Mouse (Mus musculus) cerebellum, adult 8-10 months (tissue): Measurements from ENCODE around the gene Ecsit.
A peak's percentile ranks its signal among the peaks of the same experiment; 100 is the strongest.

Source experiments
- DNase-seq: peaks from one replicate; pipeline ENCODE4 v3.0.0; 2022

Ecsit gene

DNA sequence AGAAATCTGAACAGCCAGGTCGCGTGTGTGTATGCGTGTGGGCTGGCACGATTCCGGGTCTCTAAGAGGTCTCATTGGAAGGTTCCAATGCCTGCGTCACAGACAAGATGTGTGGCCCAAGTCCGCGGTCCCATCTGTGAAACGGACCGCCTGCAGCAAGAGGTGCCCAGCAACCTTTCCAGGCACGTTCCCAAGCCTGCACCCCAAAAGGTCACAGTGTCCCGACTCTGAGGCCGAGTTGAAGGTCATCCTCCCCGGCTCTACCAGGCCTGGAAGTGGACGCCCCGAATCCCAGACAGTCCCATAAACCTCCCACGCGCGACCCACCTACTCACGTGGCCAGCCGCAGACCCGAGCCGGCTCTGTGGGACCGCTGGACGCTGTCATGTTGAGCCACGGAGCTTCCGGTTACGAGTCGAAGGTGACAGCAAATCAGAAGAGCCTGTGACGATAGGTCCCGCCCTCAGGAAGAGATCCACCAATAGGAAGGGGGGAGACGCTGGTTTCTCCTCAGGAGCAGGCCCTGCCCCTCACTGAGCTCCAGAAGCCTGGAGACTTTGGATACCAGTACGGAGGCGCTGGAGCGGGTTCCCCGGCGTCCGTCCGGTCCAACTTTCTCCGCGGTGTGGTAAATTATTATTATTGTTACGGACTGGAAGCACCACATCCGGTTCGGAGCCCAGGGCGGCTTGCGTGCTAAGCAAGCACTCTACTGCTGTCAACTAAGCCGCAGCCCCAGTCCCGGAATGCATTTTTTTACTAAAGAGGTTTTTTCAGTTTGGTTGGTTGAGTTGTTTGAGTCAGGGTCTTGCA lies at the start of gene Ecsit:
Gene Ecsit (minus strand): TSS at position 417 of the 813 bp plus-strand sequence.
- peak; percentile 94 for DNase-seq

DNA sequence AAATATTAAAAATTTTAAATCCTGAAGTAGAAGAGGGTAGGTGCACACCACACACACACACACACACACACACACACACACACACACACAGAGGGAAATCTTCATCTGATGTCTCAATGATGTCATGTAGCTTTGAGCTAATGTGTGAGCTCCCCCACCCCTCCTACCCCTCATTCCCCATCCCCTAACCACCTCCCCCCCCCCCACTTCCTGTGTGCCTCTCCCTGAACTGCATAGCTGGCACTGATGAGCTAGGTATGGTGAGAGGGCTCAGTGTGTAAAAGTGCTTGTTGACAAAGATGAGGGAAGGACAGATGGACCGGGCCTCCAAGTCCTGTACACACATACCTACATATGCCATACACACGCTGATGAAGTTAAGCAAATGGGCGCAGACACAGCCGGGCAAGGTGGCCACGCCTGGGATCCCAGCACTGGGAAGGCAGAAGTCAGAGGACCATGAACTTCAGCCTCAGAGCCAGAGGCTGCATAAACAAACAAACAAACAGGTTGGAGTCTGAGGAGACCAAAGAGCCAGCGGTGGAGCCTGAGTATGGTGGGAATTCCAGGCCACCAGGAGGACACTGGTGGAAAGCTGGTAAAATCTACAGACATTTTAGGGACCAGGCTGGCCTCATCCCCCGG lies 49.1 kb upstream of the Ecsit start:
- no peak for DNase-seq

DNA sequence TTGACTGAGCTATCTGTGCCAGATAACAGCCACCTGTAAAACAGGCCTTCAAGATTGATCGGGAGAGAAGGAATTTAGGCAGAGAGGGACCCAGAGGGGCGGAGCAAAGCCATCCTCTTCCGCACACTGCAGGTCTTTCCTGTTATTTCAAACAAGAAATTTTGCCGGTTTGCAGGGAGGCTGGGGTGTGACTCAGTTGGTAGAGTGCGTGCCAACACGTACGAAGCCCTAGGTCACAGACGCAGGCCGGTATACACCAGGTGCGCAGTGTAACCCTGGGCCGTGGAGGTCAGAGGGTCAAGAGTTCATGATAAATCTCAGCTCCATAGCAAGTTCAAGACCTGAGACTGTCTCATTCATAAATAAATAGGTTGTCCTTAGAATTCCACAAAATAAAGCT lies 47.0 kb upstream of the Ecsit start:
- DNase-seq, result no peak

DNA sequence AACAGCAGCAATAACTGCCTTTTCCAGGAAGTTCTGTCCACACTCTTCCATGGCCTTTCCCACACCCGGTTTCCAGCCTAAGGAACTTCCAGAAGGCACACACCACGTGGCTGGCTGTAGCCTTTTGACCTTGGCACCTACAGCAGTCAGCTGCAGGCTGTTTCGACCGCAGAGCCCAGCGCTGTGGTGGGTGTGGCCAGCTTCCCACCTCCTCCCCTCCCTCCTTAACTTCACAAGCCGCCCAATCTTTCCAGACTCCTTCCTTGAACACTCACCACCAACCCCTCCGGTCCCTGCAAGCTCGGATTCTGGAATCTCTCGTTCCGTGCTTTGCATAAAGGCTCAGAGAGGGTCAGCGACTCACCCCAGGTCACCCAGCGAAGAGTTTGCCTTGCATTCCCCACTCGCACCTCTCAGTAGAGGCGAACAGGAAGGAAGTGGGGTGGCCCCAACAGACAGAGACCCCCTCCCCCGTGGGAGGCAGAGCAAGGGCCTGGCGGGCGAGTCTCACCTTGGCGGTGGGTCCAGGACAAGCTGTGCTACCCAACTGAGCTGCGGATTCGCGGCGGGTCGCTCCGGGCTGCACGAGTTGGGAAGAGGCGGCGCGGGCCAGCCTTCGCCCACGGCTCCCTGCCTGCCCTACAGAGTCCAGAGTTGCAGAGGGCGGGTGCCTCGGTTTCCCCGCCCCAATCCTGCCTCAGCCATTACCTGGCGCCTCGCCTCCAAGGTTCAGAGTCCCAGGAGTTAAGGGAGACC lies 46.2 kb upstream of the Ecsit start:
- DNase-seq, result no peak

DNA sequence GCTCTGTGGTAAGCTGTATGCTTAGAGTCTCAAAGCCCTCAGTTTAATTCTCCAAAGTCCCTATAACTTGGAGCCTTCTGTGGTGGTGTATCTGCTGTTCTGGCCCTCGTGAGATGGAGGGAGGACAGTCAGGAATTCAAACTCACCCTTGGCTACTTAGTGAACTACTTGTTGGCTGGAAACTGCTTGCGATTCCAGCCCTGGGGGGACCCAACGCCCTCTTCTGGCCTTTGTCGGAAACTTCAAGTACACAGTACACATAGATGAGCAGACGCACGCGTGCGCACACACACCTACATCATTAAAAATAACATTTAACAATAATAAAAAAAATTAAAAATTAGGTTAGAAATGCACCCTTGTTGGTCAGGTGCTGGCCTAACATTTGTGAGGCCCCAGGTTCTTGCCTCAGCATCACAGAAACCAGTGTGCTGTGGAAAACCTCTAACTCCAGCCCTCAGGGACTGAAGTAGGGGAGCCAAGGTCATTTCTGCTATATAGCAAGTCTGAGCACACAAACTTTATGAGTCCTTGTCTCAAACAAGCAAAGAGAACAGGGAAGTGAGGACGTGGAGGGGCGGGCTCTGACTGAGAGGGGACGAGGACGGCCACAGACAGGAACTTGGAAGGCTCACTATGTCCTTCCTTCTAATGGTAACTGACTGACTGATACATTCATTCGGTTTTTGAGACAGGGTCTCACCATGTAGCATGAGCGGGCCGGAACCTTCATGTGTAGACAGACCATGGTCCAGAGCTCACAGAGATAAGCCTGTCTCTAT lies 40.2 kb upstream of the Ecsit start:
- no peak for DNase-seq

DNA sequence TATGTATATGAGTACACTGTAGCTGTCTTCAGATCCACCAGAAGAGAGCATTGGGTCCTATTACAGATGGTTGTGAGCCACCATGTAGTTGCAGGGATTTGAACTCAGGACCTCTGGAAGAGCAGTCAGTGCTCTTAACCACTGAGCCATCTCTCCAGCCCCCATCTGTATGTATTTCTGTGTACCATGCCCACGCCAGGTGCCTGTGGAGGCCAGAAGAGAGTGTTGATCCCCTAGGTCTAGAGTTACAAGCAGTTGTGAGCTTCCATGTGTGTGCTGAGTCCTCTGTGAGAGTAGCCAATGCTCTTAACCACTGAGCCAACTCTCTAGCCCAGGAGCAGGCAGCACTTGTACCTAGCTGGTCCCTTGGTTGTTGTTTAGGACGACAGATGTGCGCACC lies 38.9 kb upstream of the Ecsit start:
- no peak for DNase-seq

DNA sequence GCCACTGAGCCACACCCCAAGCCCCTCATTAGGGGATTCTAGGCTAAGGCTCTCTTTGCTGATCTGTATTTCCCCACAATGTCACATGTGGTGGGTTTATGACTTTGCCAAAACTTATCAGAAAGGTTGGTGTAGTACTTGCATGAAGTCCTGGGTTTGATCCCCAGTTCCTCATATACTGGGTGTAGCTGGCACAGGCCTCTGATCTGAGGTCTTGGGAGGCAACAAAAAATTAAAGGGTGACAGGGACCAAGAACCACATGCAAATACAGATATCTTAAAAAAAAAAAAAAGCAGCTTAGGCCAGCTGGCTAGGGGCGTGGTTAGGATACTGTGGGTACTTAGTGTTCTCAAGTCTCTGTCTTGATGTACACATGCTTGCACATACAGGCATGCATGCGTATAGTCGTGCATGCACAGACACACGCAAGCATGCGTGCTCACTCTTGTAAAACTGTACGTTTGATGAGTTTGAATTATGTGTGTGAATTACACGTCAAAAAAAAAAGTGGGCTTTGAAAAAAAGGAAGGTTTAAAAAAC lies 37.9 kb upstream of the Ecsit start:
- no peak for DNase-seq

DNA sequence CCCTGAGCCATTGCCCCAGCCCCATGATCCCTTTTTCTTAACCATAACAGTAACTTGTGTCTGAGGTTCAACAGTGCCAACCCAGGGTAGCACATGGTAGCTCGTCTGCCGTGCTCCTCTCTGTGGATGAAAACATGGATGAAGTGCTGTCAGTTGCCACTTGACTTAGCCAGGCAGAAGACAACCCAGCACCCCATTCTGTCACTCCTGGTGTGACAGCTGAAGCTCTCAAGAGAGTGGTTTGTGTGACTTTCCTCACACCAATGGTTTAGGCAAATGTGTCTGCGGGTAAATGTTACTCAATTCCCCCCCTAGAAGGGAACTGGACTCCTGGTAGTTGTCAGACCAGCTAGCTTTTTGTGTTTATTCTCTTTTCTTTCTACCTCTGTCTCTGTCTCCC lies 36.8 kb upstream of the Ecsit start:
- no peak for DNase-seq

DNA sequence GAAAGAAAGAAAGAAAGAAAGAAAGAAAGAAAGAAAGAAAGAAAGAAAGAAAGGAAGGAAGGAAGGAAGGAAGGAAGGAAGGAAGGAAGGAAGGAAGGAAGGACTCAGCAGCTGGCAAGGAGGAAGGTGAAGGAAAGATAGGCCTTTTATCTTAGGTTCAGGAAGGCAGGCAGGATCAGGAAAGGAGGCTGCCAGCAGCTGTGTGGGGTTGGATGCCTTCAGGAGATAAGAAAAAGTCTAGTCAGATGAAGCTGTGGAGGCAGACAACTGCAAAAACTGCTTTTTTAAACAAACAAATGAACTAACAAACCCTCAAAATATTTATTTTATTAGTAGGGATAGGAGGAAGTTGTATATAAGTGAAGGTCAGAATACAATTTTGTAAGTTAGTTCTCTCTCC lies 36.3 kb upstream of the Ecsit start:
- no peak for DNase-seq

DNA sequence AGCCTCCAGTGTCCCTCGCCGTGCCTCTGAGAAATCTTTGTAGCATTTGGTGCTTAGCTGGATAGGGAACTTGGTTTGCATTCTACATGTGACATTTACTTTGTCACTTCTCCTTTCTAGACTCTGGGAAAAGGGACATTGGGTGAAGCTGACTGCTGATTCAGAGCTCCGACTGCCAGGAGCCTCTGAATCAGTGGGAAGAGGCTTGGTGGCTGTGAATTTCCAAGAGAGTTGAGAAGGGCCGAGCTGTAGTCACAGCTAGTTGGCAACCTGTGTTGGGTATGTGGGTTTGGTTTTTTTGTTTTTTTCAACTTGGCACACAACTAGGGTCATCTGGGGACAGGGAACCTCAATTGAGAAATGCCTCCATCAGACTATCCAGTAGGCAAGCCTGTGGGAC lies 34.3 kb upstream of the Ecsit start:
- no peak for DNase-seq

DNA sequence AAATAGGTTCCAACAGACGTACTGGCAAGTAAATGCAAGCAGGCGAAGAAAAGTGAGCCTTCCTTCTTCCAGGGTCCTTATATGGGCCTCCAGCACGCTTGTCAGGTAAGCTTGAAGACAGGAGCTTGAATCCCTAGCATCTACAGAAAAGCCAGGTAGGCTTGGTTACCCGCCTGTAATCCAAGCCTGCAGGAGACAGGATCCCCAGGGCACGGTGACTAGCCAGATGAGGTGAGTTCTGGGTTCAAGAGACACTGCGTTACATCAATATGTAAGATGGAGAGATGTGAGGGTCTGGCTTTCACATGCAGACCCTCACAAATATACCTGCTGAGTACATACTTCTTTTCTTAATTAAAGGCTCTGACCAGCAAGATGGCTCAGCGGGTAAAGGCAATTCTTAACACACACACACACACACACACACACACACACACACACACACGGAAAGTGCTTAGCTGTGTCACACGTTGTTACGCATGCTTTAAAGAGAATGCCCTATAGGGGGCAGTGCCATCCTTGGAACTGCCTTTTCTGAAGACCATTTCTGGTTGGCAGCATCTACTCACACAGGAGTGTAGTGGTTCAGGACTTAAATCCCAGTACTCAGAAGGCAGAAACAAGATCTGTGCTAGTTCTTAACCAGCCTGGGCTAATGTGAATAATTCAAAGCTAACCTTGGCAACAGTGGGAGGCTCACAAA lies 32.7 kb upstream of the Ecsit start:
- DNase-seq, result peak; percentile 68

DNA sequence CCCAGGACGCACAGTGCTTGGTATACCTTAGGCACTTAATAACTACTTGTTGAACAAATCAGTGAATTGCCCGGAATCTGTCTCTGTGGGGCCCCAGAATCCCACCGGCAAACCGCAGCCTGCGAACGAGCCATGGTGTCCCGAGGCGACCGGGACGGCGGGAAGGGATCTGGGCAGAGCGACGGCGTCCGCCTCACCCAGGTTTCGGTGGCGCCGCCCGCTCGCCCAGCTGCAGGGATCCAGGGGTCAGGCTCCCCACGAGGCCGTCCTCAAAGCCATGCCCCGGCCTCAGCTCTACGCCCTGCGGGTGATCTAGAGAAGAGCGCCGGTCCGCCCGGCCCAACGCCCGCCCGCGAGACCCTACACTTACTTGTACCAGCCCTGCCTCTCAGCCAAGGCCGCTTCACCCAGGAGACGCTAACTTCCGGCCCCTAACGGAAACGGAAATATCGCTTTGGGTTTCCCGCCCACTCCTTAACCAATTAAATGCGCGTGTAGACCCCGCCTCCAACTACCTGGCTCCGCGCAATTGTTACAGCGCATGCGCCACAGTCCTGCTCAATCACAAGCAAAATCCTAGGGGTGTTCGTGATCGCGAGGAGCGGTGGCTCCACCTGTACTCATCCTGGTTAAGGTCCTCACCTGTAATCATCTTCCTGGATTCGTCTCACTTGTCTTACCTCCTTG lies 31.6 kb upstream of the Ecsit start, which contains the start of gene Elof1:
Gene Elof1 (minus strand): TSS at position 433 of the 687 bp plus-strand sequence.
- peak; percentile 95 for DNase-seq

DNA sequence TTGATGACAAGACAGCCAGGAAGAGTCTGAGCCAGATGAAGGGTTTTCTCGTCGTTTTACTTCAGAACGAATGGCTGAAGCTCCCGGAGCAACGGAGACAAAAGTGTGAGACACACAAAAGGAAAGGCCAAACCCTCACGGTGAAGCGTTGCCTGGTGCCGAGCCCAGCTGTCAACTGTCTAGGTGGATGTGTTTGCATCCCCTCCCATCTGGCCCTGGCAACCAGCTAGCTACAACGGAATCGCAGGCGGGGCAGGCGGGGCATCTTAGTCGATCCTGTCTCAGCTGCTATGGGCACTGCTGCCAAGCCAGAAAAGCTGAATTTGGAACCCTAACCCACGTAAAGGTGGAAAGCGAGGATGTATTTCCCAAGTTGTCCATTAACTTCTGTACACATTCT lies 30.8 kb upstream of the Ecsit start:
- DNase-seq, result no peak

DNA sequence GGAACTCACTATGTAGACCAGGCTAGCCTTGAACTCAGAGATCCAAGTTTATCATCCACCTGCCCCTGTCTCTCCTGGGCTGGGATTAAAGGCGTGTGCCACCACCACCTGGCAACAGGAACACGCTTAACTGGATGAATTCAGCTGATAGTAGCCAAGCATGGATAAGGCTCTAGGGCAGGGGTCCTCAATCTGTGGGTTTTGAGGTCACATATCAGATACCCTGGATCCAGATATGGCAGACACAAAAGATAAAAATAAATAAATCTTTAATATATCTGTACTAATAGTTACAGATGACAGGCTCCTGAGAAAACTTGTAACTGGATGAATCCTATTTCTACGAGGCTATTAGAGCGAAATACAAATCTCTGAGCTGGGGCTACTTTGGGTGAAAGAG lies 30.4 kb upstream of the Ecsit start:
- no peak for DNase-seq

DNA sequence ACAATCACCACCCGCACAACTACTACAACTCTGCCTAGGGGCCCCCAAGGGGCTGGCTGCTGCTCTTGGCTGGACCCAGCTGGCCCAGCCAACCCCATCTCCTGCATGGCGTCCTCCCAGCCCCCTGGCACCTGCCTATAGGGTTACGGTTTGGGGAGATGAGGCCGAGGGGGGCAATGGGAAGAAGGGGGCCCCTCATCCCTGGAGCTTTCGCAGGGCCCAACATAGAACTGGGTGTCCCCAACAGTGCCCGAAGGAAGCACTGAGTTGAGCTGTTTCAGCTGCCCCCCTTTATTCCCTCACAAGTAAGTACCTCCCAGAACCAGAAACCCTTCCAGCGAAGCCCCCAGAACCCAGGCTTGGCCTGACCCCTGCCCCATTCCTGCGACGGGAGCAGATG lies 23.0 kb upstream of the Ecsit start:
- no peak for DNase-seq

DNA sequence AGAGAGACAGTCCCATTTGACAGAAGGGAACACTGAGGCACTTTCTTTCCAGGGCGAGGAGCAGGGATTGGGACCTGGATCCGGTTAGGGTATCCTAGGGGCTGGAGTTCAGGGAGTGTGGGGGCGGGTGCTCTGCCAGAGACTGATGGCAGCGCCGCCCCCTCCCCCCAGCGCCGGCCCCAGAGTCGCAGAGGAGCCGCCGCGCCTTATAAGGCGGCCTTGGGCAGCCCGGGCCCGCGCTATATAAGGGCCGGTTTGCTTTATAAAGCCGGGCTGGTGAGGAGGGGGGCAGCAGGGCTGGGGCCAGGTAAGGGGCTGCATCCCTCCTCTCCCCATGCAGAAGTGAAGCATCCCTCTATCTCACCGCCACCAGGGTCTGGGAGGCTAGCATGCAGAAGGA lies 14.7 kb upstream of the Ecsit start:
- no peak for DNase-seq

DNA sequence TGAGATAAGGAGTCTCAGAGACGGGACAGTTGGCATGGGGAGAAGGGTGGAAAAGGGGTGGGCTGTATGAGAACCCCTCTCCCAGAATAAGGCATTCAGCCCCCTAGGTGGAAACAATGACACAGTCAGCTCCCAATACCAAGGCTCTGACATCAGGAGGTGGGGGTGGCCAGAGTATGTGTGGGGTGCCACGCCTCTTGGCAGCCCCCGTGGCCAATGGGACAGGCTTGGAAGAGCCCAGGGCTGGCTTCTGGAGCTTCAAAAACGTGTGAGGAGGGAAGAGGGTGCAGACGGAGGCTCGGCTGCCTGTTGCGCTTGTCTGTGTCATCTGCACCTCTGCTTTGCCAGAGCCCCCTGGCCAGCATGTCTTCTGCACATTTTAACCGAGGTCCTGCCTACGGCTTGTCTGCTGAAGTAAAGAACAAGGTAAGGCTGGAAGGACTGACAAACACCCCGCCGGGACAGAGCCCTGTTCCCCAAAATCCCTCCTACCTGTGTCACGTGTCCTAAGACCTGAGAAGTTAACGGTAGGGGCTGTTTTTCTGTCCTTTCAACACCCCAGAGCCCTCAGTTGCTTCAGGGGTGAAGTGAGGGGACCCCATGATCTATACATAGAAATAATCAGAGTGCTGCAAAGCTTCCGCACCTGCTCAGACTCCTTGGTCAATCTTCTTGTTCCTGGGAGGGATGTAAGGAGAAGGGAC lies 13.9 kb upstream of the Ecsit start, which contains the start of gene Cnn1:
Gene Cnn1 (plus strand): TSS at position 224 of the 704 bp plus-strand sequence.
- no peak for DNase-seq

DNA sequence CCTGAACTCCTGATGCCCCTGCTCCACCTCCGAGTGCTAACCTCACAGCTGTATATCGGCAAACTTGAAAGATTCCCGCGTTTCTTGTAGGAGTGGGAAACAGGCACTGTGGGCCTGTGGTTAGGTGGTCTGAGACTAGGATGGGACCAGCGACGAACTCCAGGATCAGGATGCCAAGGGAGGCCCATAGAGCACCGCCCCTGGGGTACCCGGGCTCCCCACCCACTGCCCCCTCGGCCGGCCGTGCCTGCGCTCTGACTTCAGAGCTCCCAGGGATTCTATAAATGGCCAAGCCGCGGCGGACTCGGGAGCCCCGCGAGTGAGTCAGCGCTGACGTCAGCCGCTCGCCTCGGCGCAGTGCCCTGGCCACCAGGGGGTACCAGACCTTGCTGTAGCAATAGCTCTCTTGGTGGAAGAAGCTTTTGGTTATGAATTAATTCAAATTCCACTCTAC lies 10.6 kb upstream of the Ecsit start:
- peak; percentile 86 for DNase-seq

DNA sequence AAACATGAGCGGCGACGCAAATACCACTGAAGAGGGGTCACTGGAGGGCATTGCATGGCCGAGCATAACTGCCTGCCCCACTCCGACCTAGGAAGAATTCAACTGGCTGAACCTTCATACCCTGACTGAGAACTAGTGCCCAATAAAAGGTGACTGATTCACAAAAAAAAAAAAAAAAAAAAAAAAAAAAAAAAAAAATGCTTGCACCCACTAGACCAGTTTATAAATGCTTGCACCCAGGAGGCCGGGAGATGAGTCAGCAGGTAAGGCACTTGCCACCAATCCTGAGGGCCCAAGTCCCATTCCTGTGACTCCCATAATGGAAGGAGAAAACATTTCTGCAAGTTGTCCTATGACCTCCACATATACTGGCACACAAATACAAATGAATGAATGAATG lies 7.5 kb upstream of the Ecsit start:
- no peak for DNase-seq

DNA sequence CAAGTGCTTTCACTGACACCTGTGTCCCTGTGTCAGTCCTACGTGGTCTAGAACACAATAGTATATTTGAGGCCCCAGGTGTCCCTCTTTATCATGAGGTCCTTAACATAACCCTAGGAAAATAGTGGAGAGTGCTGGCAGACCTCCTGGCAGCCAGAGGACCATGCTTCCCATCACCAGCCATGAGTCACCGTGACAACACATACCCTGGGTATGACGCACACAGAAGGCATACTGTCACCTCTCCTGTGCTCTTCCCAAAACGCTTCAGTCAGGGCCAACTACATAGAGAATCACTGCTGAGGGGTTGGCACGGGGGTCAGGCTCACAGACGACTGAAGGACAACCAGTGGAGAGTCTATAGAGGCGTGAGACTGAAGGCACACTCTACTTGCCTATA lies 4.7 kb upstream of the Ecsit start:
- no peak for DNase-seq

DNA sequence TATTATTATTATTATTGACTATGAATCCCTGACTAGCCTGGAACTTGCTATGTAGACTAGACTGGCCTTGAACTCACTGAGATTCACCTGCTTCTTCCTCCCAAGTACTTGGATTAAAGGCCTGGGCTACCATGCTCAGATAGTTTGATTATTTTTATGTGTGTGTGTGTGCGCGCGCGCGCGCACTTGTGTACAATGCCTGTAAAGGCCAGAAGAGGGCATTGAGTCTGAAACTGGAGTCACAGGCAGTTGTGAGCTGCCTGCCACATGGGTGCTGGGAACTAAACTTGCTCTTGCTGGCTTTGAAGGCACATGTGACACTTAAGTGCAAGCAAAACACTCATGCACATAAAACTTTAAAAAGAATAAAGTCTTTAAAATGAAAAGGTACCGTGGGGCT lies 4.0 kb upstream of the Ecsit start:
- DNase-seq, result no peak
